Mouse (Mus musculus) layer of hippocampus, adult 8-10 months (tissue): Measurements from ENCODE around the gene Pik3cg. TPM values are rescaled to one million over a fixed set of nuclear protein-coding genes. Genes with fewer than 3 reads are reported as not detected.
"Not testable (repeated sequence)": the region's sequence is repeated elsewhere in the genome, so short reads cannot be mapped to it uniquely, and the experiment has no call there.

Source experiments
- DNase-seq, 2 experiments: peaks; one replicate each; pipeline ENCODE4 v3.0.0; 2022; ENCODE audit warnings: low spot score in 2 of 2
- total RNA-seq, 4 experiments: library from RNA; stranded (reverse); gene quantifications; 2 replicates each; pipeline ENCODE4 v1.2.4; 2022

The Pik3cg gene
- total RNA-seq: 10 to 100 TPM in 2 of 4 experiments, 1 to 10 TPM in 2; 3.5 to 10.8 (median 6.9) TPM

- peak in 1 of 2 experiments; percentile 6 for DNase-seq
Measured at GRCm38 (mm10) chr12:32207948-32208891, at the start of gene Pik3cg. TSS of gene Pik3cg (minus strand) at chr12:32208659.

- no peak for DNase-seq
Measured at GRCm38 (mm10) chr12:32248483-32248882, 40.0 kb upstream of the Pik3cg start.

GRCm38 (mm10) chr12:32245566-32246233 is 37.2 kb upstream of the Pik3cg start:
- DNase-seq: peak in 1 of 2 experiments; percentile 23

- DNase-seq: no peak
Measured at GRCm38 (mm10) chr12:32243586-32243985, 35.1 kb upstream of the Pik3cg start.

- DNase-seq: not testable (repeated sequence)
Measured at GRCm38 (mm10) chr12:32239134-32239533, 30.7 kb upstream of the Pik3cg start.

- no peak for DNase-seq
Measured at GRCm38 (mm10) chr12:32238433-32238832, 30.0 kb upstream of the Pik3cg start.

- DNase-seq: no peak
Measured at GRCm38 (mm10) chr12:32237839-32238238, 29.4 kb upstream of the Pik3cg start.

- DNase-seq: no peak
Measured at GRCm38 (mm10) chr12:32237139-32237538, 28.7 kb upstream of the Pik3cg start.

- no peak for DNase-seq
Measured at GRCm38 (mm10) chr12:32236450-32236849, 28.0 kb upstream of the Pik3cg start.

- DNase-seq: no peak
Measured at GRCm38 (mm10) chr12:32233871-32234270, 25.4 kb upstream of the Pik3cg start.

GRCm38 (mm10) chr12:32231398-32231797 is 22.9 kb upstream of the Pik3cg start:
- DNase-seq: no peak

- no peak for DNase-seq
Measured at GRCm38 (mm10) chr12:32223629-32224028, 15.2 kb upstream of the Pik3cg start.

GRCm38 (mm10) chr12:32222758-32223385 is 14.4 kb upstream of the Pik3cg start:
- no peak for DNase-seq

GRCm38 (mm10) chr12:32220387-32220786 is 11.9 kb upstream of the Pik3cg start:
- DNase-seq: no peak

GRCm38 (mm10) chr12:32215143-32215542 is 6.7 kb upstream of the Pik3cg start:
- DNase-seq: no peak

- DNase-seq: no peak
Measured at GRCm38 (mm10) chr12:32212702-32213101, 4.2 kb upstream of the Pik3cg start.

GRCm38 (mm10) chr12:32212156-32212555 is 3.7 kb upstream of the Pik3cg start:
- no peak for DNase-seq

GRCm38 (mm10) chr12:32211257-32211656 is 2.8 kb upstream of the Pik3cg start:
- DNase-seq: no peak

- DNase-seq: no peak
Measured at GRCm38 (mm10) chr12:32208951-32209350, 492 bp upstream of the Pik3cg start.

GRCm38 (mm10) chr12:32207141-32207540 is 1.3 kb downstream of the Pik3cg start:
- DNase-seq: no peak

- no peak for DNase-seq
Measured at GRCm38 (mm10) chr12:32203695-32204094, 4.8 kb downstream of the Pik3cg start.

- DNase-seq: no peak
Measured at GRCm38 (mm10) chr12:32202583-32202982, 5.9 kb downstream of the Pik3cg start.
